8 mouse cellular contexts compared by ENCODE assay signal in the genomic region with DNA sequence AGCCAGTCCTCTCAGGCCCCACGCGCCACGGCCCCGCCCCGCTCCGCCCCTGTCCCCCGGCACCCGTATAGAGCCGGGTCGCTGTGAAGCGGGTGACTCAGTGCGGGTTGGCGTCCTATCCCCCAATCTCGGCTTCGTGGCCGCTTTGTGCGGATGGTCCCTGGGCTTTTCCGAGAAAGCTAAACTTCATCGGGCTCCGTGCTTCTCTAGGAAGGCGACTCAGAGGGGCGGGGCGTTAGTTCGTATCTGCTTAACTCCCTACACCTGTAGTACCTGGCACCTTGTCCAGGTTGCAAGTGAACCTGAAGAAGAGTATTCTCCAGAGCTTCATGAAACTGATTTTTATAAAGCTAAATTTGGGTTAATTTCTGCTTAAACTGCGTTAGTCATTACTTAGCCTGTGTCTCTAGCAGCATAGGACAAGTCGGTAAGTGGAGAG. TPM values are rescaled to one million over a fixed set of nuclear protein-coding genes. Genes with fewer than 3 reads are reported as not detected.
A peak's percentile ranks its signal among the peaks of the same experiment; 100 is the strongest.
DNase-seq lines count a peak whose midpoint lies in the region; ATAC-seq and TF ChIP-seq lines count a peak whose summit lies in the region.

No protein-coding gene starts in this region.

- H3K9me3 ChIP-seq in kidney, embryonic 16.5 days (ENCODE audit: low read length), result no peaks in the 10 kb centered on the region
- H3K9me3 ChIP-seq in hindbrain, embryonic 15.5 days, result no peaks in the 10 kb centered on the region
- H3K9me3 ChIP-seq in midbrain, embryonic 15.5 days, result no peaks in the 10 kb centered on the region

- peaks cover 5% of the 10 kb centered on the region; the same call in 1 of the 2 replicates for H3K36me3 ChIP-seq in kidney, embryonic 16.5 days (ENCODE audit: insufficient read depth, low read length)
- H3K36me3 ChIP-seq in hindbrain, embryonic 15.5 days, result no peaks in the 10 kb centered on the region
- H3K36me3 ChIP-seq in midbrain, embryonic 15.5 days (replicated peaks), result no peaks in the 10 kb centered on the region

- WGBS in kidney, embryonic 16.5 days, result 2% methylated on average over 26 of the region's 26 CpGs
- 3% methylated on average over 26 of the region's 26 CpGs for WGBS in hindbrain, embryonic 15.5 days
- WGBS in midbrain, embryonic 15.5 days, result 3% methylated on average over 26 of the region's 26 CpGs

- peak overlapping the region; percentile 97 for H3K4me3 ChIP-seq in kidney, embryonic 16.5 days (ENCODE audit: low read length)
- peak overlapping the region; percentile 61 for H3K4me3 ChIP-seq in cortical plate, adult 2 months (ENCODE audit: insufficient read depth, low read length)
- peak overlapping the region; percentile 76 for H3K4me3 ChIP-seq in hindbrain, embryonic 15.5 days
- H3K4me3 ChIP-seq in midbrain, embryonic 15.5 days, result peak overlapping the region; percentile 97

- H3K4me2 ChIP-seq in kidney, embryonic 16.5 days (replicated peaks; ENCODE audit: low read depth, low read length), result peak overlapping the region; percentile 61
- H3K4me2 ChIP-seq in hindbrain, embryonic 15.5 days, result peak overlapping the region; percentile 97
- peak overlapping the region; percentile 86 for H3K4me2 ChIP-seq in midbrain, embryonic 15.5 days

- peak overlapping the region; percentile 66; the same call in 1 of the 2 replicates for H3K27ac ChIP-seq in kidney, embryonic 16.5 days (ENCODE audit: low read length)
- H3K27ac ChIP-seq in cortical plate, adult 2 months (ENCODE audit: insufficient read depth, low read length), result no peak overlapping the region
- H3K27ac ChIP-seq in hindbrain, embryonic 15.5 days (replicated peaks), result peak overlapping the region; percentile 85
- peak overlapping the region; percentile 92 for H3K27ac ChIP-seq in midbrain, embryonic 15.5 days

- no peak for ATAC-seq in kidney, embryonic 16.5 days (ENCODE audit: low FRiP score, low TSS enrichment)
- ATAC-seq in hindbrain, embryonic 15.5 days (ENCODE audit: low FRiP score, low read depth), result no peak
- ATAC-seq in midbrain, embryonic 15.5 days (replicated peaks), result no peak

- no peaks in the 10 kb centered on the region for H3K27me3 ChIP-seq in kidney, embryonic 16.5 days (ENCODE audit: insufficient read depth, low read length)
- H3K27me3 ChIP-seq in hindbrain, embryonic 15.5 days, result no peaks in the 10 kb centered on the region
- H3K27me3 ChIP-seq in midbrain, embryonic 15.5 days (replicated peaks), result no peaks in the 10 kb centered on the region

- H3K9ac ChIP-seq in kidney, embryonic 16.5 days (replicated peaks; ENCODE audit: low read length), result peak overlapping the region; percentile 61
- peak overlapping the region; percentile 42; the same call in 1 of the 2 replicates for H3K9ac ChIP-seq in hindbrain, embryonic 15.5 days
- H3K9ac ChIP-seq in midbrain, embryonic 15.5 days, result peak overlapping the region; percentile 48; the same call in 1 of the 2 replicates

- intact Hi-C loops in left cerebral cortex, postnatal 10 days (cut with DNase I), result loop anchor here (10.0 kb wide), 1 partner anchor 230 kb away; no protein-coding TSS in a partner anchor

- peaks cover 28% of the 10 kb centered on the region for H3K4me1 ChIP-seq in kidney, embryonic 16.5 days (ENCODE audit: insufficient read depth, low read length)
- H3K4me1 ChIP-seq in cortical plate, adult 2 months (ENCODE audit: control insufficient read depth, insufficient read depth, low read length), result peaks cover 10% of the 10 kb centered on the region
- peaks cover 32% of the 10 kb centered on the region for H3K4me1 ChIP-seq in hindbrain, embryonic 15.5 days (replicated peaks)
- H3K4me1 ChIP-seq in midbrain, embryonic 15.5 days, result peaks cover 33% of the 10 kb centered on the region

- TF ChIP-seq POLR2A in cortical plate, adult 2 months (IDR thresholded peaks at IDR 0.05; ENCODE audit: extremely low read depth, insufficient read depth, low read length), result peak; percentile 73; the same call in 1 of the 2 replicates

- TF ChIP-seq CTCF in cortical plate, adult 2 months (IDR thresholded peaks at IDR 0.05; ENCODE audit: extremely low read depth, insufficient read depth, low read length), result no peak

- no peak for DNase-seq in kidney, adult 8-10 months
- no peak for DNase-seq in left cerebral cortex, postnatal 10 days (ENCODE audit: extremely low spot score in 1 of 2, low spot score in 2 of 2)
- DNase-seq in urinary bladder, postnatal 14 days (ENCODE audit: low spot score), result no peak
- no peak for DNase-seq in embryo, embryonic 9.5 days (ENCODE audit: extremely low spot score)

RNA-seq across cellular contexts. Expression of gene Ankrd50, which starts 0.5 kb away (rescaled TPM):
- 15.8 and 18.2 TPM in 2 replicates for polyA plus RNA-seq in kidney, embryonic 16.5 days (2015; fragmentation: Nextera tagmentation; extraction: Ambion mirVana)
- 30.4 and 33.1 TPM in 2 replicates for polyA plus RNA-seq in cortical plate, adult 2 months (2012; rRNA removed)
- 18.8 and 20.6 TPM in 2 replicates for polyA plus RNA-seq in hindbrain, embryonic 15.5 days (2015; fragmentation: Nextera tagmentation; extraction: Ambion mirVana)
- 24.7 and 25.3 TPM in 2 replicates for polyA plus RNA-seq in midbrain, embryonic 15.5 days (2015; fragmentation: Nextera tagmentation; extraction: Ambion mirVana)
- 10 to 100 TPM; 79.5 to 80.2 TPM for total RNA-seq in left cerebral cortex, postnatal 10 days (2021)
